Mouse (Mus musculus) CD8-positive naive resting alpha-beta T cell, adult 57 days (primary cell): ENCODE results near the gene Trpc1. TPM values are rescaled to one million over a fixed set of nuclear protein-coding genes. Genes with fewer than 3 reads are reported as not detected.

ENCODE experiments used
- total RNA-seq: library from RNA; stranded (reverse); gene quantifications from one replicate; pipeline ENCODE4 v1.2.4, GENCODE M21; 2023

The Trpc1 gene
- 0.67 TPM for total RNA-seq

DNA sequence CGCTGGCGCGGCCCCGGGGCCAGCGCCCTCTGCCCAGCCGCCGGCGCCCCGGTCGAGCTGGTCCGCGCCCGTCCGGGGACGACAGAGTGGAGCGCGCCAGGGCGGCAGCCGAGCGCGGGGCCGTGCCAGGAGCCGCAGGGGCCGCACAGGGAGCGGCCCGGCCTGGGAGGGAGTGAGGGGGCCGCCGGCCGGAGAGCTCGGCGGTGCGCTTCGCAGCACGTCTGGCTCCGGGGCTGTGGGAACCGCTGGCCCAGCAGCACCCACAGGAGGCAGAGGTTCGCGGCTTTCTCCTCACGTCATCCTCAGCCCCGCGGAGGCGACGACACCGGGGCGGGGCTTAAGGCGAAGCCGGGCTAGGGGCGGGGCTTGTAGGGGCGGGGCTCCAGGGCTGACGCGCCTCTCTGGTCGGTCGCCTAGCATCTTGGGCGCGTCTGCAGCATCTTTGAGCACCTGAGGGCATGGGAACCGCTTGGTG is at the start of gene Trpc1:
Trpc1 (minus strand) TSS at position 339 of the 475 bp plus-strand sequence.

Other genes starting within 250 kb of the Trpc1 start
- gene U2surp, start 238.4 kb downstream of the Trpc1 start, total RNA-seq = 89.0 TPM
- gene Paqr9, start 190.7 kb downstream of the Trpc1 start, total RNA-seq = 0.55 TPM
- 0.12 TPM for gene Pcolce2, start 112.8 kb downstream of the Trpc1 start, total RNA-seq
- 0.70 TPM for gene Pls1, start 94.9 kb upstream of the Trpc1 start, total RNA-seq
- gene Atr, start 107.2 kb upstream of the Trpc1 start, total RNA-seq = 29.6 TPM
- 57.0 TPM for gene Xrn1, start 204.4 kb upstream of the Trpc1 start, total RNA-seq